Mouse (Mus musculus) embryonic facial prominence, embryonic 13.5 days (tissue): ENCODE results near the gene Rbfox1. TPM values are rescaled to one million over a fixed set of nuclear protein-coding genes. Genes with fewer than 3 reads are reported as not detected.

Experiments used
- ATAC-seq: fragments of 200-750 bp; cut with Nextera tagmentation; 2 replicates; pipeline ENCODE4 v1.8.0; 2017; ENCODE audit warnings: low read depth; ENCODE audit not compliant: insufficient number of reproducible peaks, insufficient read depth, low FRiP score, low TSS enrichment
- H3K27ac ChIP-seq: fragments of 300-500 bp; sonication (generic); 2 replicates; pipeline ENCODE4 v1.5.1; 2015; ENCODE audit warnings: moderate library complexity, mild to moderate bottlenecking, inconsistent platforms
- H3K27me3 ChIP-seq: fragments of 300-500 bp; sonication (generic); 2 replicates; pipeline ENCODE4 v1.6.1; 2015; ENCODE audit warnings: mild to moderate bottlenecking, inconsistent platforms
- H3K36me3 ChIP-seq: fragments of 300-500 bp; sonication (generic); 2 replicates; pipeline ENCODE4 v1.6.1; 2015; ENCODE audit warnings: mild to moderate bottlenecking, inconsistent platforms
- H3K4me1 ChIP-seq: fragments of 300-500 bp; sonication (generic); 2 replicates; pipeline ENCODE4 v1.6.1; 2015; ENCODE audit warnings: inconsistent platforms
- H3K4me2 ChIP-seq: fragments of 300-500 bp; sonication (generic); 2 replicates; pipeline ENCODE4 v1.6.1; 2015; ENCODE audit warnings: moderate library complexity, mild to moderate bottlenecking, inconsistent platforms
- H3K4me3 ChIP-seq: fragments of 300-500 bp; sonication (generic); 2 replicates; pipeline ENCODE4 v1.5.1; 2015; ENCODE audit warnings: mild to moderate bottlenecking, inconsistent platforms
- H3K9ac ChIP-seq: fragments of 300-500 bp; sonication (generic); 2 replicates; pipeline ENCODE4 v1.6.1; 2015; ENCODE audit warnings: mild to moderate bottlenecking, inconsistent platforms
- H3K9me3 ChIP-seq: fragments of 300-500 bp; sonication (generic); 2 replicates; pipeline ENCODE4 v1.6.1; 2016; ENCODE audit warnings: inconsistent platforms
- WGBS: fragments of 180-500 bp; shearing (Covaris S2); methylation state at CpG from one replicate; pipeline ENCODE4 v1.1.7; 2015; ENCODE audit warnings: mixed read lengths; 5-methylcytosine and 5-hydroxymethylcytosine counted together
- polyA plus RNA-seq: library from polyadenylated mRNA; unstranded; fragments of >200 nt; fragmentation: Nextera tagmentation; extraction: Ambion mirVana; gene quantifications from 2 replicates; pipeline ENCODE4 v1.2.1, GENCODE M21; 2015

Gene Rbfox1
- polyA plus RNA-seq, 1 experiment from 2014 or later, result 3.9 TPM

GRCm38 (mm10) chr16:7275901-7276300 lies 1390.7 kb downstream of the Rbfox1 start:
- Histone ChIP-seq H3K4me3 (no peak overlapping the region), H3K9me3 (0 out of 2 replicates have a peak, but pooled peaks cover 3% of the 10 kb centered on the region)
- 49% methylated on average over 1 of the region's 1 CpGs for WGBS

GRCm38 (mm10) chr16:7279544-7279943 lies 1394.4 kb downstream of the Rbfox1 start:
- H3K36me3 ChIP-seq, result no peaks in the 10 kb centered on the region
- WGBS, result 57% methylated on average over 5 of the region's 5 CpGs
- no peak overlapping the region for H3K4me3 ChIP-seq
- H3K4me2 ChIP-seq, result no peak overlapping the region
- no peaks in the 10 kb centered on the region for H3K4me1 ChIP-seq
- ATAC-seq, result no peak
- H3K9me3 ChIP-seq, result 0 out of 2 replicates have a peak, but pooled peaks cover 3% of the 10 kb centered on the region
- no peak overlapping the region for H3K9ac ChIP-seq
- H3K27ac ChIP-seq, result no peak overlapping the region
- H3K27me3 ChIP-seq, result no peaks in the 10 kb centered on the region

More at GRCm38 (mm10) chr16:7275901-7276300, 1390.7 kb downstream of the Rbfox1 start:
- ATAC-seq, result no peak
- H3K4me1 ChIP-seq, result no peaks in the 10 kb centered on the region
- no peak overlapping the region for H3K27ac ChIP-seq
- H3K36me3 ChIP-seq, result no peaks in the 10 kb centered on the region
- no peak overlapping the region for H3K4me2 ChIP-seq
- no peaks in the 10 kb centered on the region for H3K27me3 ChIP-seq
- no peak overlapping the region for H3K9ac ChIP-seq

- H3K4me3 ChIP-seq, result no peak overlapping the region
- no peaks in the 10 kb centered on the region for H3K36me3 ChIP-seq
- no peaks in the 10 kb centered on the region for H3K27me3 ChIP-seq
- 88% methylated on average over 7 of the region's 7 CpGs for WGBS
- H3K9ac ChIP-seq, result no peak overlapping the region
- H3K9me3 ChIP-seq, result no peaks in the 10 kb centered on the region
- no peak for ATAC-seq
- H3K4me1 ChIP-seq, result no peaks in the 10 kb centered on the region
- no peak overlapping the region for H3K27ac ChIP-seq
- H3K4me2 ChIP-seq, result no peak overlapping the region
Observed at GRCm38 (mm10) chr16:7282257-7282656, 1397.1 kb downstream of the Rbfox1 start.

DNA sequence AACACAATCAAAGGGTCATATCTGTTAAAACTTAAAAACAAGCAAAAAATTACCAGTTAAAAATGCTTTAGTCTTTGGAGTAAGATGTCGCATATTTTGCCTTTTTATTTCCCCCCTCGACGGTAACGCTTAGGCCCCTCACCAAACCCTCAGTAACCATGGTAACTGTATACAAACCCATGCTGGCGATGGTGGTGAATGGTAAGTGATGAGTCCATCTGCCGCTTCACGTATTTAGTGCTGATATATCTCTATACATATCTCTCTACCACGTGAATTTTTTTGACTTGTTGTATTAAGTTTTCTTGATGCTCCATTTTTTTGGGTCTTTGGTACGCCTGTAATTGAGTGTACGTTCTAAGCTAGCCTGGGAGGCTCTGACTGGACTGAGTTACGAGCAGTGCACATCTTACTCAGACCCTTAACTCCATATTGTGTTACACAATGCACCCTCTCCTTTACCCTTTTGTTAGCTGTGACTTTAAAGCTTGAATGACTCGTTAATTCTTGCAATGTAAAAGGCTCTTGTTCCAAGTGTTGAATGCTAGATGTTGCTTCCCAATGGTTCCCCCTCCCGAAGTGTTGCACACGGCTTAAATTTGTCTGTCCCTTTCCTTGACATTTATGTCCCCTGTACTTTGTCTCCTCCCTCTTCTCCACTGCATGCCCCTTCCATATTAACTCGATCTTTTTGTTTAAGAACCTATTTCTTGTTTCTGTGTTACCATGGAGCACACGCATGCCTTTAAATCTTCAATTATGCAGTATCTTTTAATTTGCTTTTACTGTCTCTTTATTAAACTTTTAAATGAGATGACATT lies 1408.0 kb downstream of the Rbfox1 start:
- 88% methylated on average over 16 of the region's 16 CpGs for WGBS
- Histone ChIP-seq H3K9ac (no peak overlapping the region), H3K4me1 (no peaks in the 10 kb centered on the region), H3K4me2 (no peak overlapping the region), H3K36me3 (no peaks in the 10 kb centered on the region), H3K27me3 (no peaks in the 10 kb centered on the region), H3K9me3 (no peaks in the 10 kb centered on the region), H3K4me3 (no peak overlapping the region), H3K27ac (no peak overlapping the region)
- ATAC-seq, result no peak

- no peaks in the 10 kb centered on the region for H3K36me3 ChIP-seq
- ATAC-seq, result no peak
- H3K4me3 ChIP-seq, result no peak overlapping the region
- H3K27ac ChIP-seq, result no peak overlapping the region
- no peaks in the 10 kb centered on the region for H3K9me3 ChIP-seq
- WGBS, result 70% methylated on average over 3 of the region's 3 CpGs
- no peak overlapping the region for H3K9ac ChIP-seq
- no peaks in the 10 kb centered on the region for H3K4me1 ChIP-seq
- H3K4me2 ChIP-seq, result no peak overlapping the region
- no peaks in the 10 kb centered on the region for H3K27me3 ChIP-seq
Observed at GRCm38 (mm10) chr16:7302416-7302815, 1417.3 kb downstream of the Rbfox1 start.

- Histone ChIP-seq H3K9ac (no peak overlapping the region), H3K4me3 (no peak overlapping the region), H3K9me3 (no peaks in the 10 kb centered on the region), H3K4me2 (no peak overlapping the region), H3K4me1 (no peaks in the 10 kb centered on the region), H3K27me3 (no peaks in the 10 kb centered on the region), H3K36me3 (no peaks in the 10 kb centered on the region), H3K27ac (no peak overlapping the region)
- ATAC-seq, result no peak
- 83% methylated on average over 3 of the region's 3 CpGs for WGBS
Observed at GRCm38 (mm10) chr16:7329196-7329595, 1444.0 kb downstream of the Rbfox1 start.

DNA sequence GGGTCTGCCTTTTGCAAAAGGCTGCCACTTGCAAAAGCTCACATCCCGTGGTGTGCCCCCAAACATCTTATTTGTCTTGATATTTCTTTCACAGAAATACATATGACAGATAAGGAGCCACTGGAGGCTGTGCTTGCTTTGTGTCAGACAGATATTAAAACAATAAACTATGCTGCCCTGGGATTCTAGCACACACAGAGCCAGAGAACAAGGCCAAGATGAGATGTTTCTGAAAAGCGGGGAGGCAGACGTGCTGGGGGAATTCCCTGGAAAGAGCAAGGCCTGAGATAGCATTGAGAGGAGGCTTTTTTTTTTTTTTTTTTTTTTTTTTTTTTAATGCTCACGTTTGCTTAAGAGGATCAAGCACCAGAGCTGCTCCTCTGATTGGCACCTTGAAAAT lies 1456.0 kb downstream of the Rbfox1 start:
- ATAC-seq, result no peak
- Histone ChIP-seq H3K27ac (no peak overlapping the region), H3K4me1 (no peaks in the 10 kb centered on the region), H3K27me3 (no peaks in the 10 kb centered on the region), H3K36me3 (no peaks in the 10 kb centered on the region), H3K4me2 (no peak overlapping the region), H3K9ac (no peak overlapping the region), H3K9me3 (no peaks in the 10 kb centered on the region), H3K4me3 (no peak overlapping the region)
- 59% methylated on average over 4 of the region's 4 CpGs for WGBS

DNA sequence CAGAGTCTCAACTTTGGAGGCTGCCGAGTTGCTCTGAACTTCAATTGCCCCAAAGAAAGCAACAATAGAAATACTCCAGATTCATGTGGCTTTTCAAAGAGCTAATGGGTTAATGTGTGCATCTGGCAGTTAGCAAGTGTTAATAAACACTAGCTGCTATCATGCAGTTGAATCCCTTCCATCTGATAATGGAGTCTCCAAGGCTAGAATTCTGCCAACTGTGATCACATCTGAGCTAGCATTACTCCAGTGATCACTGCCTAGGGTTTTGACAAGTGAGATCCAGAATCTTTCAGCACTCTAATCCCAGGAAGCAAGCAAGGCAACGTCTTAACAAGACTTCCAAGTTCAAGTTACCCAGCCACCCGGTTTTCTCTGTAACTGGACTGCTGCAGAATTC lies 1460.1 kb downstream of the Rbfox1 start:
- H3K36me3 ChIP-seq, result no peaks in the 10 kb centered on the region
- no peaks in the 10 kb centered on the region for H3K9me3 ChIP-seq
- 57% methylated on average over 3 of the region's 3 CpGs for WGBS
- no peak overlapping the region for H3K27ac ChIP-seq
- no peaks in the 10 kb centered on the region for H3K4me1 ChIP-seq
- ATAC-seq, result no peak
- no peak overlapping the region for H3K4me2 ChIP-seq
- no peaks in the 10 kb centered on the region for H3K27me3 ChIP-seq
- H3K9ac ChIP-seq, result no peak overlapping the region
- no peak overlapping the region for H3K4me3 ChIP-seq

- Histone ChIP-seq H3K9me3 (no peaks in the 10 kb centered on the region), H3K27me3 (no peaks in the 10 kb centered on the region), H3K4me2 (no peak overlapping the region), H3K36me3 (no peaks in the 10 kb centered on the region), H3K27ac (no peak overlapping the region), H3K4me1 (no peaks in the 10 kb centered on the region), H3K4me3 (no peak overlapping the region), H3K9ac (no peak overlapping the region)
- no peak for ATAC-seq
- WGBS, result 58% methylated on average over 11 of the region's 11 CpGs
Observed at GRCm38 (mm10) chr16:7346001-7346625, 1461.0 kb downstream of the Rbfox1 start.

DNA sequence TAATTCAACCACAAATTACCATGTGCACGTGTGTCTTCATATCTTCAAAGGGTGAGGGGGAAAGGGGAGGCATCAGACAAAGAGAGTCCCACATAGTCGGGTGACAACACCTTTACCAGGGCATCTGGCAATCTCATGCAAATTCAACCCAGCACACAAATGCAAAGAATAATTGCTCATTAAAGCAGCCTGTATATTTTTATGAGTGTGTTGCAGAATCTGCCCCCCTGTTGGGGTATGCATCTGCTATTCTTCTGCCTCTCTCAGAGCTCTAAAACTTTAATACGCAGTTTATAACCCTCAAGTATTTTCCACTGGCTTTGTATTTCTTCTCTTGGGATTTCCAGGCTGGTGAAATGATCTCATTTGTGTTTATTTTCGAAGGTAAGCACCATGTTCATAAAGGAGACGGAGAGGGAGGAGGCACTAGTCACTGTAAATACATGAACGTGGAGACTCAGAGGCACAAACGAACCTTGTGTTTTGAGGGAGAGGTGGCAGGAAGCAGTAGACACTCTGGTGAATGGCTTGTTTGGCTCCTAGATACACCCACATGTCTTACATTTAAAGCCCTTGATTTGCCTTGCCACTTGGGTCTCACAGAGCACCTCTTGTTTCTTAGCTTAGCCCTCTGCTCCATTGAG lies 1462.5 kb downstream of the Rbfox1 start:
- H3K4me1 ChIP-seq, result peaks cover 1% of the 10 kb centered on the region; the same call in 1 of the 2 replicates
- H3K4me3 ChIP-seq, result no peak overlapping the region
- no peak overlapping the region for H3K9ac ChIP-seq
- ATAC-seq, result no peak
- 61% methylated on average over 7 of the region's 7 CpGs for WGBS
- H3K9me3 ChIP-seq, result no peaks in the 10 kb centered on the region
- no peaks in the 10 kb centered on the region for H3K36me3 ChIP-seq
- H3K4me2 ChIP-seq, result no peak overlapping the region
- no peaks in the 10 kb centered on the region for H3K27me3 ChIP-seq
- no peak overlapping the region for H3K27ac ChIP-seq

GRCm38 (mm10) chr16:7352808-7353207 lies 1467.7 kb downstream of the Rbfox1 start:
- no peaks in the 10 kb centered on the region for H3K9me3 ChIP-seq
- 0 out of 2 replicates have a peak, but pooled peaks have one; percentile 15 for ATAC-seq
- 54% methylated on average over 16 of the region's 16 CpGs for WGBS
- no peaks in the 10 kb centered on the region for H3K27me3 ChIP-seq
- no peak overlapping the region for H3K27ac ChIP-seq
- no peaks in the 10 kb centered on the region for H3K36me3 ChIP-seq
- H3K4me2 ChIP-seq, result no peak overlapping the region
- no peak overlapping the region for H3K9ac ChIP-seq
- H3K4me1 ChIP-seq, result peaks cover 10% of the 10 kb centered on the region; the same call in 1 of the 2 replicates
- no peak overlapping the region for H3K4me3 ChIP-seq
